27 mouse cellular contexts compared by ENCODE assay signal in the genomic region with DNA sequence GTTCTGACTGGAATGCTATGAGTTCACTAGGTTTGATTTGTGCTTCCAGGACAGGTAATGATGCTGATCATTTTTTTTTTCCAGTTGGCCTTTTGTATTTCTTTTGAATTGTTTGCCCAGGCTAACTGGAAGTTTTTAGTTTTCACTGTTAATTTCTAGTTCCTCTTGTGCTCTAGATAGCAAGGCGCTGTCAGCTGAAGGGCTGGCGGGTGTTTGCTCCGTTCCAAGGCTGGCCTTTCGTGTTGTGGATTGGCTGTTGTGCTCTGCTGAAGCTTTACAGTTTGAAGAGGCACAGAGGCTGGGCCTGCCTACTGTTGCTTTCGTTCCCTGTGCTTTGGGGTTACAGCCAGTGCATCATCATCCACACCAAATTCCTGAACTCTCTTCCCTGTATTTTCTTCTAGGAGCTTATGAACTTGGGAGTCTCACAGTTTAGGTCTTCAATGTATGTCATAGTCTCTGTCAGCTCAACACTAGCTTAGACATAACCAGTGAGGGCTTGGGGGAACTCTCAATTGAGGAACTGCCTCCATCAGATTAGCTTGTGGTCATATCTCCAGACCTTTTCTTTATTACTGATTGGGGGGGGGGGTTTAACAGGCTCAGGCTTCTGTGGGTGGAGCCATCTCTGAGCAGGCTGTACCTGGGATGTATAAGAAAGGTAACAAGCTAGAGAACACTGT.
"Had no signal": no experiment of that assay in that cellular context is flagged by ENCODE, and none has a peak within 500 bp of the region (broad histone marks: within the 10 kb centered on the region; RNA-seq: fewer than 3 reads in every experiment).

No protein-coding gene starts in this region.

- H3K9me3 ChIP-seq: heart, embryonic 10.5 days; heart, embryonic 13.5 days; heart, embryonic 15.5 days; hindbrain, embryonic 10.5 days; hindbrain, embryonic 12.5 days; intestine, embryonic 15.5 days; kidney, embryonic 15.5 days; limb, embryonic 13.5 days; limb, embryonic 15.5 days; liver, embryonic 12.5 days had no signal

- H3K27ac ChIP-seq: heart, embryonic 10.5 days; heart, embryonic 13.5 days; heart, embryonic 15.5 days; hindbrain, embryonic 10.5 days; hindbrain, embryonic 12.5 days; hindbrain, embryonic 14.5 days; intestine, embryonic 15.5 days; kidney, embryonic 15.5 days; kidney, postnatal 0 days; limb, embryonic 13.5 days; limb, embryonic 15.5 days; liver, embryonic 12.5 days had no signal

- H3K9ac ChIP-seq: heart, embryonic 13.5 days; heart, embryonic 15.5 days; hindbrain, embryonic 12.5 days; hindbrain, embryonic 14.5 days; intestine, embryonic 15.5 days; kidney, embryonic 15.5 days; limb, embryonic 13.5 days; limb, embryonic 15.5 days; liver, embryonic 12.5 days had no signal

- H3K36me3 ChIP-seq: heart, embryonic 10.5 days; heart, embryonic 13.5 days; heart, embryonic 15.5 days; hindbrain, embryonic 10.5 days; hindbrain, embryonic 12.5 days; intestine, embryonic 15.5 days; kidney, embryonic 15.5 days; limb, embryonic 13.5 days; limb, embryonic 15.5 days; liver, embryonic 12.5 days had no signal

- DNase-seq: gastrocnemius, postnatal 14 days; gastrocnemius, postnatal 36 days; heart, adult 18-20 months; heart, postnatal 14 days; heart, postnatal 36 days; kidney, adult 18-20 months; kidney, adult 8-10 months; kidney, postnatal 14 days; kidney, postnatal 36 days; layer of hippocampus, adult 9-11 months; layer of hippocampus, postnatal 36 days; left cerebral cortex, postnatal 4 days had no signal

- H3K4me1 ChIP-seq: heart, embryonic 10.5 days; intestine, embryonic 15.5 days; kidney, embryonic 15.5 days; limb, embryonic 15.5 days had no signal

- H3K27me3 ChIP-seq: heart, embryonic 13.5 days; heart, embryonic 15.5 days; hindbrain, embryonic 12.5 days; intestine, embryonic 15.5 days; kidney, embryonic 15.5 days; limb, embryonic 15.5 days; liver, embryonic 12.5 days had no signal

- ATAC-seq: hindbrain, embryonic 16.5 days; inflammation-experienced regulatory T-cells, adult 6 months; intestine, embryonic 15.5 days; intestine, postnatal 0 days had no signal

- H3K4me3 ChIP-seq: heart, embryonic 10.5 days; heart, embryonic 13.5 days; heart, embryonic 15.5 days; hindbrain, embryonic 10.5 days; hindbrain, embryonic 12.5 days; intestine, embryonic 15.5 days; kidney, embryonic 15.5 days; limb, embryonic 13.5 days; limb, embryonic 15.5 days; liver, embryonic 12.5 days had no signal

- H3K4me2 ChIP-seq: heart, embryonic 13.5 days; heart, embryonic 15.5 days; hindbrain, embryonic 12.5 days; hindbrain, embryonic 14.5 days; intestine, embryonic 15.5 days; kidney, embryonic 15.5 days; limb, embryonic 13.5 days; limb, embryonic 15.5 days; liver, embryonic 12.5 days had no signal
